Mouse (Mus musculus): ENCODE data around the gene Calhm6.
A peak's percentile ranks its signal among the peaks of the same experiment; 100 is the strongest.

Gene Calhm6

GRCm38 (mm10) chr10:34127392-34128378 lies at the start of gene Calhm6:
Gene Calhm6 (minus strand): TSS chr10:34127984.
- peak; percentile 22 to 71 for DNase-seq (ENCODE audit: inconsistent age in 2 of 2, low spot score in 1 of 2)

- no peak for DNase-seq (ENCODE audit: inconsistent age in 2 of 2, low spot score in 1 of 2)
These were observed 48.3 kb upstream of the Calhm6 start for GRCm38 (mm10) chr10:34175870-34176606.

DNA sequence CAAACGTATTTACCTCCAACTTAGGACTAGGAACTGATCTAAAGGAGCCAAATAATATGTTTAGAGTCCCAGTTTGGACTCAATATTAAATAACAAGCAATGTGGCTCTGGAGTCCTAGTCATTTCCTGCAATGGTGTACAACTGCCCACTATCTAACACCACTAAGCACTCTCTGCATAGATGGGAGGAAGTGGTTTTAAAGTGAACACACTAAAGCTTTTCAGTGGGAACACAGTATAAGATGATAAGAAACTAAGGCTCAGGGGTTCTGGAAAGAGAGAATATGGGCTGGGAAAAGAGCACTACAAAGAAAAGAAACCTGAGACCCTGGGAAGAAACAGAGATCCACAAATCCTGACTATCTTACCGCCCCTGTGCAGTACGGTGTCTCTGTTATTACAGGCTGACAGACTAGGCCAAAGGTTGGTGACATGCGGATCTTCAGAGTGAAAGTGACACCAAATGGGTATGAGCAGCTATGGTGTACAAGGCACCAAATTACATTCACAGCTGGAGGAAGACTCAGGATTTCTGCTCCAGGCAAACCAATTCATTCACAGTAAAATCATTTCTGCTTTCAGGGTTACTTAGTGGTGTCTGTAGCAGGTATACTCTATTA lies 45.0 kb upstream of the Calhm6 start:
- DNase-seq (ENCODE audit: inconsistent age in 2 of 2, low spot score in 1 of 2): no peak

GRCm38 (mm10) chr10:34171660-34172059 lies 43.9 kb upstream of the Calhm6 start:
- peak in 1 of 2 experiments; percentile 26 for DNase-seq (ENCODE audit: inconsistent age in 2 of 2, low spot score in 1 of 2)

DNA sequence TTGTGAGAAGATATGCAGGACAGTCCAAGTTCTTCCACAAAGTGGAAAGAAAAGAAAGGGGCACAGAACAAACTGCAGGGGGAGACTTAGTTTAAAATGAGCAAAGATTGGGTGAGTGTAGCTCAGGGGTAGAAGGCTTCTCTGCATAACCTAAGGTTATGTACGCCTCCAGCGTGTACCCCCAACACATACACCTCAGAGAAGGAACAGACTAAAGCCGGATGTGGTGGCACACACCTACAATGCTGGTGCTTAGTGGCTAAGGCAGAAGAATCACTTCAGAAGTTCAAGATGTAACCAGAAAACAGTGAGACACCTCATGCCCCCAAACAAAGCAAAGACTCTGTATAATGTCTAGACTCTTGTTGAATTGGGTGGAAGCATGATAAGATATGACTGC lies 43.4 kb upstream of the Calhm6 start:
- DNase-seq (ENCODE audit: inconsistent age in 2 of 2, low spot score in 1 of 2): no peak

GRCm38 (mm10) chr10:34166971-34167370 lies 39.2 kb upstream of the Calhm6 start:
- no peak for DNase-seq (ENCODE audit: inconsistent age in 2 of 2, low spot score in 1 of 2)

- DNase-seq (ENCODE audit: inconsistent age in 2 of 2, low spot score in 1 of 2): no peak
These were observed 28.2 kb upstream of the Calhm6 start for GRCm38 (mm10) chr10:34155796-34156554.

DNA sequence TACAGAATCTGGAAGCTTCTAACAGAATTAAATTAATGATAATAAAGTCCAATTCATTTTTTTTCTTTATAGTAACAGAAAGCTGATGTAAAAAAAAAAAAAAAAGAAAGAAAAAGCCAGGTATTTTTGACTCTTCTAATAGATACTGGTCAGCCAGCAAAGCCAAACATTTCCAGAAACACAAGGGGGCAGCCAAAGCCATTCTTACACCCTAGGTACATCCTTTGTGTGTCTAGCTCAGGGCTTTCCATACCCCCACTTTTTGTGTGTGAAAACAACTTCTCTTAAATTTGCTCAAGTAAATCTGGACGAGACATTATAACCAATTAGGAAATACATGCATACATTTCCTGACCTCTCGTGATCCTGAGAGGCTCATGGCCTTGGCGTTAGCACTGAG lies 24.0 kb upstream of the Calhm6 start:
- peak in 1 of 2 experiments; percentile 40 for DNase-seq (ENCODE audit: inconsistent age in 2 of 2, low spot score in 1 of 2)

GRCm38 (mm10) chr10:34150454-34150853 lies 22.7 kb upstream of the Calhm6 start:
- no peak for DNase-seq (ENCODE audit: inconsistent age in 2 of 2, low spot score in 1 of 2)

- DNase-seq (ENCODE audit: inconsistent age in 2 of 2, low spot score in 1 of 2): no peak
These were observed 22.0 kb upstream of the Calhm6 start for GRCm38 (mm10) chr10:34149772-34150171.

- no peak for DNase-seq (ENCODE audit: inconsistent age in 2 of 2, low spot score in 1 of 2)
These were observed 13.9 kb upstream of the Calhm6 start for GRCm38 (mm10) chr10:34141693-34142092.

- DNase-seq (ENCODE audit: inconsistent age in 2 of 2, low spot score in 1 of 2): peak in 1 of 2 experiments; percentile 33
These were observed 12.0 kb upstream of the Calhm6 start for GRCm38 (mm10) chr10:34139768-34140167.

DNA sequence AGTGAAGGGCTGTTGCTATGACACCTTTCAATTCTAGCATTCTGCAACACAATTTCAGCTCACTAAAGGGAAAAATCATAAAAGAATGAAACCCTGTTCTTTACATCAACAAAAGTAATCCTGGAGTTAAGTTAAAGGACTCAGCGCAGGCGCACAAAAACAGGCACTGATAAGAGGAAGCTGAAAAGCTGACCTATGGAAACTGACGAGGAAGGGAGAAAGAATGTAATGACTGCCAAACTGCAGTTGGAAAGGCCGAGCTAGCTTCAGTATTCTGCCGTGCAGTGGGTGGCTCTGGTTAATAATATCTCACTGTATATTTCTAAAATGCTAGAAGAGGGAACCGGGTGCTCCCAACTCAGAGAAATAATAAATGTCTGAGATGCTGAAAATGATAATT lies 10.2 kb upstream of the Calhm6 start:
- DNase-seq (ENCODE audit: inconsistent age in 2 of 2, low spot score in 1 of 2): no peak

DNA sequence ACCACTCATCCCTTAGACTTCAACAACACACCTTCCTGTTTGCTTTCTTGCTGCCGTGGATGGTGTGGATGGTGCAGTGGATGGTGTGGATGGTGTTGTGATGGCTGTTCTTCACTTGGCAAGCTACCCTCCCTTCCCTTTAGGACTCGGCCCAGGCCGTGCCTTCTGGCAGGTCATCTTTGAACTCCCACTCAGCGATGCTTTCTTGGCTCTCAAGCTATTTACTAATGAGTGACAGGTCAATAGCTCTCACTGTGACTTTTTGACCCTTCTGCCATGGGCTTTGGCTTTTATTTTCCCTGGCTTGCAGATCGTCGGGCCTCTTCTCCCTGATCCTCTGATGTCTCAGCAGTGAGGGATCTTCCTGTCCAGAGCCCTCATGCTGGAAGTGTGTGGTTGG lies 8.6 kb upstream of the Calhm6 start:
- DNase-seq (ENCODE audit: inconsistent age in 2 of 2, low spot score in 1 of 2): no peak

DNA sequence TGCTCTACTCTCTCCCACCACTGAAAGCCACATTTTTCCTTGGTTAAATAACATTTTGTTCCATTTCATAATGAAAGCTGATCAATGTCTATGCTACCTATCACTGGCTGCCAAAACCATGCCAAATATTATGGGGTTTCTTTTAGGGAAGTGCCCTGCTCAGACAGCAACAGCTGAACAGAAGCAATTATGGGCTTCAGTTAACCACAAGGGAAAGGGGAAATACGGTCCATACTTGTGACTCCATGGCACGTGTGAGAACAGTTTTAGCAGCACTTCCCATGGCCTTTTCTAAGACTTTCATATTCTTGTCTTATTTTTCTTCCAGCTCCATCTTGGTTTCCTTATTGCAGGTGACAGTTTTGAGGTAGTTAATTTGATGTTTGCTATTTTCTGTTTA lies 3.6 kb upstream of the Calhm6 start:
- no peak for DNase-seq (ENCODE audit: inconsistent age in 2 of 2, low spot score in 1 of 2)

- DNase-seq (ENCODE audit: inconsistent age in 2 of 2, low spot score in 1 of 2): peak in 1 of 2 experiments; percentile 67
These were observed 607 bp upstream of the Calhm6 start for GRCm38 (mm10) chr10:34128391-34128790.

- DNase-seq (ENCODE audit: inconsistent age in 2 of 2, low spot score in 1 of 2): no peak
These were observed 9.4 kb downstream of the Calhm6 start for GRCm38 (mm10) chr10:34118421-34118820.

DNA sequence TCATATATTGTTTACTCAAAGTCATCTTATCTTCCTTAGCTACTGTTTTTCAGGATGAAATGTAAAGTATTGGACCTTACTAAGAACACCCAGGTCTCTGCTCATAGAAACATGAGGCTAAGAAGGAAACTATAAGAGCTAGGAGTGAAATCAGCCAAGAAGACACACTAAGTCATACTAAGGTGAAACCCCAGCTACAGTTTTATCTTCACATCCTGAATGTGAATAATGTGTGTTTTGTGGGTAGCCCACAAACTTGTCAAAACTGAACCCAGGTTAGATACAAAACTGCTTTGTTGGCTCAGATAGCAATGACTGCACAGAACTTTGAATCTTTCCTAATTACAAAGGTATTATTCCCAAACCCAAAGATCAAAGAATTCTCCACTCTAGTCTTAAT lies 10.0 kb downstream of the Calhm6 start:
- no peak for DNase-seq (ENCODE audit: inconsistent age in 2 of 2, low spot score in 1 of 2)

DNA sequence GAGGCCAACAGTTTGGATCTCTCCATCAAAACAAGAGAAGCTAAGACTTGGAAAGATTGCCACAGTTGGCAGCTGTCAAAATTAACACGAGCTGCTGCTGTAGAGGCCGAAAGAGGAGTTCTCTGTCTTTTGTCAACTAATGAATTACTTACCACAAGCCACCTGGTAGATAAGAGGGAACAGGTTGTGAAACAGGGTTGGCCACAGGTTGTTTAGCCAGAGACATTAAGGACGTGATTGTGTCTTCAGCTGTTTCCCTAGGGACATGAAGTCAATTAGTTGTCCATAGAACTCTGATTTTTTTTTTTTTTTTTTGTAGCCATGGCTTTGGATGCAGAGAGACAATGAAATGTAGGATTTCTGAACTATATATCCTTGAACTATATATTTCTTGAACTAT lies 10.7 kb downstream of the Calhm6 start:
- DNase-seq (ENCODE audit: inconsistent age in 2 of 2, low spot score in 1 of 2): no peak

GRCm38 (mm10) chr10:34111964-34112738 lies 15.6 kb downstream of the Calhm6 start:
- peak in 1 of 2 experiments; percentile 62 for DNase-seq (ENCODE audit: inconsistent age in 2 of 2, low spot score in 1 of 2)

Measured in adrenal gland, adult (tissue).